Mouse (Mus musculus): ENCODE measurements at regions not wholly inside any gene's neighbourhood (a gene's known extent, or its start where the extent isn't known, plus 50 kb on each side); places are given as distances from the start of the nearest gene placed in this dataset.
"Not testable (repeated sequence)": the region's sequence is repeated elsewhere in the genome, so short reads cannot be mapped to it uniquely, and the experiment has no call there.

- DNase-seq, result no peak
Measured at GRCm38 (mm10) chr15:3909471-3909870, 69.9 kb downstream of the Fbxo4 start.

- no peak for DNase-seq
Measured at GRCm38 (mm10) chr15:3908721-3909120, 70.7 kb downstream of the Fbxo4 start.

- DNase-seq, result no peak
Measured at GRCm38 (mm10) chr15:3905548-3905947, 73.8 kb downstream of the Fbxo4 start.

- DNase-seq, result no peak
Measured at GRCm38 (mm10) chr15:3878429-3878828, 100.9 kb downstream of the Fbxo4 start.

- no peak for DNase-seq
Measured at GRCm38 (mm10) chr15:3877506-3877905, 101.9 kb downstream of the Fbxo4 start.

GRCm38 (mm10) chr15:3875210-3875861 lies 104.0 kb downstream of the Fbxo4 start:
- not testable (repeated sequence) for DNase-seq

GRCm38 (mm10) chr15:3831802-3832201 lies 147.6 kb downstream of the Fbxo4 start:
- DNase-seq, result no peak

- DNase-seq, result no peak
Measured at GRCm38 (mm10) chr15:3805430-3805829, 173.9 kb downstream of the Fbxo4 start.

GRCm38 (mm10) chr15:3775865-3776264 lies 192.6 kb upstream of the Ghr start:
- no peak for DNase-seq

- no peak for DNase-seq
Measured at GRCm38 (mm10) chr15:3772228-3772789, 189.0 kb upstream of the Ghr start.

- no peak for DNase-seq
Measured at GRCm38 (mm10) chr15:3770312-3770711, 187.0 kb upstream of the Ghr start.

- no peak for DNase-seq
Measured at GRCm38 (mm10) chr15:3764726-3765125, 181.4 kb upstream of the Ghr start.

- DNase-seq, result no peak
Measured at GRCm38 (mm10) chr15:3760396-3760795, 177.1 kb upstream of the Ghr start.

- DNase-seq, result peak; percentile 18 to 22
Measured at GRCm38 (mm10) chr15:3755636-3756035, 172.3 kb upstream of the Ghr start.

GRCm38 (mm10) chr15:3748072-3748471 lies 164.8 kb upstream of the Ghr start:
- DNase-seq, result not testable (repeated sequence)

GRCm38 (mm10) chr15:3743168-3743814 lies 160.0 kb upstream of the Ghr start:
- DNase-seq, result no peak

GRCm38 (mm10) chr15:3742191-3742590 lies 158.9 kb upstream of the Ghr start:
- DNase-seq, result no peak

- DNase-seq, result no peak
Measured at GRCm38 (mm10) chr15:3725214-3725613, 141.9 kb upstream of the Ghr start.

GRCm38 (mm10) chr15:3720668-3721340 lies 137.5 kb upstream of the Ghr start:
- peak; percentile 1 to 2 for DNase-seq

GRCm38 (mm10) chr15:3711764-3712163 lies 128.5 kb upstream of the Ghr start:
- DNase-seq, result no peak

- no peak for DNase-seq
Measured at GRCm38 (mm10) chr15:3707089-3708078, 124.1 kb upstream of the Ghr start.

- DNase-seq, result no peak
Measured at GRCm38 (mm10) chr15:3699234-3699814, 116.0 kb upstream of the Ghr start.

Measured in layer of hippocampus, postnatal 36 days (tissue).